Comparison of ENCODE assay signal across 9 mouse cellular contexts in the genomic region with DNA sequence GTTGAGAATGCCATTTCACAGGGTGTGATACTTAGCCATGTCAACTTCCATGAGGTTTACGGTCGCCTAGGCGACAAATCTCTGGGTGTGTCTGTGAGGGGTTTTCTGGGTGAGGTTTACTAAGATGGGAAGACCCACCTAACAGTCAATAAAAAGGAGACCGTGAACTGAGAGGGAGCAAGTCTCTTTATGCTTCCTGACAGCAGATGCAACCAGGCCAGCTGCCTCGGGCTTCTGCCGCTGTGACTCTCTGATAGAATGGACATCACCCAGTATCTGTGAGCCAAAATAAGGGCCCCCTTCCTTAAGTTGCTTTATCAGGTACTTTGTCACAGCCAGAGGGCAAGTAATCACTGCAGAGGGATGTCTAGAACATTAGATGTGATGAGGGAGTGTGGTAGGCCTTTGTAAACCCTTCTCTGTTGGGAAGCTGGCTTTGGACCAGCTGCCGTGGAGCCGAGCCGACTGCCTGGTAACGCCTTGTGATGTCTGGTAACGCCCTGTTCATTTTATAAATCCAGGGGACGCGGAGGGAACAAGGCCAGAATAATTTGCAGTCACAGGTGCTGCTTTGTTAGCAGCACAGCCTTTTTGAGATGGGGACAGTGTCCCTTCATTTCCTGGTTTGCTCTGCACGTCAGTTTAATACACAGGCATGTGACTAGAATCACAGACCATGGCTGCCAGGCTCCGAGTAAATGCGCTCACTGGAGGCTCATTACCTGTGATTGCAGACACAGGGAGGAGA. TPM values are rescaled to one million over a fixed set of nuclear protein-coding genes. Genes with fewer than 3 reads are reported as not detected.
DNase-seq lines count a peak whose midpoint lies in the region; ATAC-seq lines count a peak whose summit lies in the region.
"Had no signal": no experiment of that assay in that cellular context is flagged by ENCODE, and none has a peak within 500 bp of the region (broad histone marks: within the 10 kb centered on the region; RNA-seq: fewer than 3 reads in every experiment).

No protein-coding gene starts in this region.

- peaks cover 43% of the 10 kb centered on the region for H3K4me1 ChIP-seq in embryonic facial prominence, embryonic 10.5 days
- H3K4me1 ChIP-seq in neural tube, embryonic 12.5 days, result peaks cover 42% of the 10 kb centered on the region

- WGBS in embryonic facial prominence, embryonic 10.5 days, result 79% methylated on average over 16 of the region's 16 CpGs
- WGBS in neural tube, embryonic 12.5 days, result 42% methylated on average over 16 of the region's 16 CpGs

- peak; percentile 52 for ATAC-seq in neural tube, embryonic 12.5 days (ENCODE audit: low FRiP score, low read depth)
- ATAC-seq in inflammation-experienced regulatory T-cells, adult 6 months, result no peak
- no peak for ATAC-seq in megakaryocyte, adult 5-6 weeks (ENCODE audit: poor library complexity, severe bottlenecking)

- intact Hi-C loops in heart, postnatal 36 days (cut with DNase I), result no loop called here

- peak overlapping the region; percentile 25 for H3K4me2 ChIP-seq in neural tube, embryonic 12.5 days (replicated peaks)

- no peaks in the 10 kb centered on the region for H3K36me3 ChIP-seq in embryonic facial prominence, embryonic 10.5 days (replicated peaks)
- no peaks in the 10 kb centered on the region for H3K36me3 ChIP-seq in neural tube, embryonic 12.5 days

- H3K9ac ChIP-seq in neural tube, embryonic 12.5 days, result no peak overlapping the region; the same call in 1 of the 2 replicates

- no peaks in the 10 kb centered on the region for H3K9me3 ChIP-seq in embryonic facial prominence, embryonic 10.5 days
- H3K9me3 ChIP-seq in neural tube, embryonic 12.5 days, result no peaks in the 10 kb centered on the region

- no peaks in the 10 kb centered on the region for H3K27me3 ChIP-seq in embryonic facial prominence, embryonic 10.5 days (replicated peaks; ENCODE audit: low read depth, poor library complexity, severe bottlenecking)
- no peaks in the 10 kb centered on the region for H3K27me3 ChIP-seq in neural tube, embryonic 12.5 days (replicated peaks)

- peak overlapping the region; percentile 40 for H3K27ac ChIP-seq in embryonic facial prominence, embryonic 10.5 days (replicated peaks)
- peak overlapping the region; percentile 67 for H3K27ac ChIP-seq in neural tube, embryonic 12.5 days

- no peak overlapping the region for H3K4me3 ChIP-seq in embryonic facial prominence, embryonic 10.5 days
- no peak overlapping the region for H3K4me3 ChIP-seq in neural tube, embryonic 12.5 days
- H3K4me3 ChIP-seq: myocyte had no signal

- peak; percentile 21 for DNase-seq in ovary, postnatal 14 days (ENCODE audit: low spot score)
- no peak for DNase-seq in ovary, adult 18-20 months (ENCODE audit: low spot score)
- DNase-seq in embryonic facial prominence, embryonic 10.5 days (ENCODE audit: low spot score), result no peak
- DNase-seq in heart, postnatal 36 days, result peak; percentile 40 to 43
- DNase-seq in thymus, postnatal 0 days (ENCODE audit: low spot score), result no peak

RNA-seq across cellular contexts. Expression of a gene that starts 58.8 kb away (rescaled TPM):
- 20.9 and 22.0 TPM in 2 replicates for polyA plus RNA-seq in embryonic facial prominence, embryonic 10.5 days (2016; fragmentation: Nextera tagmentation; extraction: Ambion mirVana)
- total RNA-seq in heart, postnatal 36 days (2021), result 1 to 10 TPM; 7.3 to 8.6 TPM
- 95.3 and 96.0 TPM in 2 replicates for polyA plus RNA-seq in neural tube, embryonic 12.5 days (2016; fragmentation: Nextera tagmentation; extraction: Ambion mirVana)
- 10 to 100 TPM in 1 of 3 experiments, 1 to 10 TPM in 2; 4.1 to 11.4 (median 8.2) TPM for polyA plus RNA-seq in inflammation-experienced regulatory T-cells, adult 6 months (2017; shearing (Covaris generic))
- 16.8 and 17.5 TPM in 2 replicates for polyA plus RNA-seq in thymus, postnatal 0 days (2015; fragmentation: Nextera tagmentation; extraction: Ambion mirVana)
- 24.4 TPM in 2 replicates for total RNA-seq in megakaryocyte, adult 5-6 weeks (2015)
- total RNA-seq in megakaryocyte, adult 5-6 weeks (2017), result 30.8 and 39.0 TPM in 2 replicates

Comparison
In these comparisons a context has a peak if more than half of its experiments do, and no peak if none do; other contexts are left out.
1. DNase-seq: peak in ovary, postnatal 14 days (single experiment) and heart, postnatal 36 days (2 of 2); none in ovary, adult 18-20 months (single experiment), embryonic facial prominence, embryonic 10.5 days (single experiment) and thymus, postnatal 0 days (single experiment).